Mouse (Mus musculus) heart, adult 2 months (tissue): ENCODE data around the gene Cenpu.

Experiments used
- CTCF ChIP-seq: fragments of 200-600 bp; IDR thresholded peaks from 2 replicates; pipeline ENCODE4 v1.8.1; 2022; ENCODE audit warnings: antibody characterized with exemption, mild to moderate bottlenecking, moderate library complexity
- POLR2A ChIP-seq: fragments of 200-500 bp; IDR thresholded peaks from 2 replicates; pipeline ENCODE4 v1.6.1; 2011; ENCODE audit warnings: mild to moderate bottlenecking, low read depth, low read length, control low read depth; ENCODE audit not compliant: insufficient read depth

DNA sequence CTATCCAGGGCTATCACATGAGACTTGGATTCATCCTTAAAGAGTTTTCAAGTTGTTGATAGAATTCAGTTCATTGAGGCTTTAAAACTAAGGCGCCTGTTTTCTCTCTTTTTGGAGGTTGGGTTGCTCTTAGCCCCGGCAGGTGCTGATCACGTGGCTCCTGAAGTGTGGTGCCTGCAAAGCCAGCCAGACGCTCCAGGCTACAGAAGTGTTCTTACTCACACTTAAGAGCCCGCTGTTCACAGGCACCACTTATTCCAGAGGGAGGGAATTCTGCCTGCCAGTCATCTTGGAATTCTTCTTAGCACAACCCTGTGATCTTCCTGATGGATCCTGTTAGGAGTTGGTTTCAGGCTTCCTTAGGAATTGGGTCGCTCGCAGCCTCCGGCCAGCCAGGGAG lies 16.1 kb downstream of the Cenpu start:
- TF ChIP-seq POLR2A, result no peak
- TF ChIP-seq CTCF, result no peak
